14 mouse cellular contexts compared by ENCODE assay signal in the genomic region with DNA sequence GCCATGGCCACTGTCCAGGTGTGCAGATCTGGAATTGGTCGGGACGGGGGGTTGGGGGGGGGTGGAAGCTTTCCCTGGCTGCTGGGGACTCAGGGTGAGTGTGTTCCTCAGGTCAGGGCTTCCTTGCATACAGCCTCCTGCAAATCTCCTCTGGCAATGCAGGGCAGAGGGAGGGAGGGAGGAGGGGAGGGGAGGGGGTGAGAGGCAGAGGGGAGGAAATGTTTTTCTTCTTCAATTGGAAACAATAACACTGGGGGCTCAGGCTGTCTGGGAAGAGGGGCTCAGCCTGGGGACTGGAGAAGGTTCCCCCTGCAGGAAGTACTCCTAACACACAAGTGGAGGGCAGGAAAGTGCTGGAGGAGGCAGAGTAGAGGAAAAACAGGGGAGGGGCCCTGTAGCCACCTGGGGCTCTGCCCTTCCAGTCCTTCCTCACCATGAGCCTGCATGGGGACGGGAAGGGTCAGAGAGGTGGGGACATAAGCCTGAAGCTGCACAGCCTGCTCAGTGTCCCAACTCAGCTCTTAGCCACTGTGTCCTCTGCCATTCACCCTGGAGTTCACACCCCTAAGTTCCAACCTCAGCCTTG. TPM values are rescaled to one million over a fixed set of nuclear protein-coding genes. Genes with fewer than 3 reads are reported as not detected.
DNase-seq lines count a peak whose midpoint lies in the region; ATAC-seq lines count a peak whose summit lies in the region.
"Had no signal": no experiment of that assay in that cellular context is flagged by ENCODE, and none has a peak within 500 bp of the region (broad histone marks: within the 10 kb centered on the region; RNA-seq: fewer than 3 reads in every experiment).

No protein-coding gene starts in this region.

- H3K9ac ChIP-seq in heart, embryonic 12.5 days: no peak overlapping the region
- H3K9ac ChIP-seq in midbrain, embryonic 13.5 days (replicated peaks): 0 out of 2 replicates have a peak overlapping the region, but pooled peaks have one; percentile 16
- no peak overlapping the region for H3K9ac ChIP-seq in hindbrain, embryonic 13.5 days
- H3K9ac ChIP-seq in stomach, embryonic 15.5 days: no peak overlapping the region
- H3K9ac ChIP-seq: liver, embryonic 15.5 days had no signal

- peak overlapping the region; percentile 26; the same call in 1 of the 2 replicates for H3K4me2 ChIP-seq in heart, embryonic 12.5 days
- no peak overlapping the region for H3K4me2 ChIP-seq in midbrain, embryonic 13.5 days (replicated peaks)
- no peak overlapping the region for H3K4me2 ChIP-seq in hindbrain, embryonic 13.5 days
- no peak overlapping the region for H3K4me2 ChIP-seq in stomach, embryonic 15.5 days
- H3K4me2 ChIP-seq: liver, embryonic 15.5 days had no signal

- H3K9me3 ChIP-seq in heart, embryonic 12.5 days (replicated peaks): peaks cover 13% of the 10 kb centered on the region
- no peaks in the 10 kb centered on the region for H3K9me3 ChIP-seq in midbrain, embryonic 13.5 days
- H3K9me3 ChIP-seq in midbrain, embryonic 10.5 days (replicated peaks): no peaks in the 10 kb centered on the region
- H3K9me3 ChIP-seq in hindbrain, embryonic 13.5 days: no peaks in the 10 kb centered on the region
- no peaks in the 10 kb centered on the region for H3K9me3 ChIP-seq in stomach, embryonic 15.5 days
- H3K9me3 ChIP-seq: liver, embryonic 15.5 days had no signal

- peaks cover 63% of the 10 kb centered on the region for H3K4me1 ChIP-seq in heart, embryonic 12.5 days (replicated peaks)
- H3K4me1 ChIP-seq in midbrain, embryonic 13.5 days (replicated peaks): peaks cover 21% of the 10 kb centered on the region
- H3K4me1 ChIP-seq in midbrain, embryonic 10.5 days: peaks cover 64% of the 10 kb centered on the region
- H3K4me1 ChIP-seq in hindbrain, embryonic 13.5 days (replicated peaks): peaks cover 45% of the 10 kb centered on the region
- peaks cover 42% of the 10 kb centered on the region for H3K4me1 ChIP-seq in stomach, embryonic 15.5 days

- WGBS in heart, embryonic 12.5 days: 38% methylated on average over 3 of the region's 3 CpGs
- WGBS in midbrain, embryonic 13.5 days: 19% methylated on average over 3 of the region's 3 CpGs
- WGBS in midbrain, embryonic 10.5 days: 24% methylated on average over 3 of the region's 3 CpGs
- WGBS in hindbrain, embryonic 13.5 days: 21% methylated on average over 3 of the region's 3 CpGs
- 22% methylated on average over 3 of the region's 3 CpGs for WGBS in stomach, embryonic 15.5 days

- peak overlapping the region; percentile 84 for H3K27ac ChIP-seq in heart, embryonic 12.5 days (ENCODE audit: poor library complexity, severe bottlenecking)
- no peak overlapping the region for H3K27ac ChIP-seq in midbrain, embryonic 13.5 days
- H3K27ac ChIP-seq in midbrain, embryonic 10.5 days (replicated peaks): no peak overlapping the region; the same call in 1 of the 2 replicates
- H3K27ac ChIP-seq in hindbrain, embryonic 13.5 days: peak overlapping the region; percentile 30; the same call in 1 of the 2 replicates
- H3K27ac ChIP-seq in stomach, embryonic 15.5 days: peak overlapping the region; percentile 88
- H3K27ac ChIP-seq: liver, embryonic 15.5 days had no signal

- H3K27me3 ChIP-seq in heart, embryonic 12.5 days (replicated peaks): peaks cover 20% of the 10 kb centered on the region
- peaks cover 40% of the 10 kb centered on the region for H3K27me3 ChIP-seq in midbrain, embryonic 13.5 days
- H3K27me3 ChIP-seq in midbrain, embryonic 10.5 days (ENCODE audit: low read depth, poor library complexity, severe bottlenecking): peaks cover 48% of the 10 kb centered on the region
- H3K27me3 ChIP-seq in hindbrain, embryonic 13.5 days: peaks cover 46% of the 10 kb centered on the region
- peaks cover 16% of the 10 kb centered on the region for H3K27me3 ChIP-seq in stomach, embryonic 15.5 days (replicated peaks)
- H3K27me3 ChIP-seq: Patski had no signal

- no peaks in the 10 kb centered on the region for H3K36me3 ChIP-seq in heart, embryonic 12.5 days
- H3K36me3 ChIP-seq in midbrain, embryonic 13.5 days: no peaks in the 10 kb centered on the region
- no peaks in the 10 kb centered on the region for H3K36me3 ChIP-seq in midbrain, embryonic 10.5 days
- no peaks in the 10 kb centered on the region for H3K36me3 ChIP-seq in hindbrain, embryonic 13.5 days
- H3K36me3 ChIP-seq in stomach, embryonic 15.5 days: no peaks in the 10 kb centered on the region
- H3K36me3 ChIP-seq: liver, embryonic 15.5 days had no signal

- DNase-seq in heart, adult 8-10 months (ENCODE audit: low spot score): no peak
- DNase-seq in midbrain, embryonic 10.5 days (ENCODE audit: low spot score): no peak
- DNase-seq in layer of hippocampus, adult 9-10 months (ENCODE audit: low spot score): no peak
- DNase-seq: cerebellum, adult 2 months had no signal

- no peak overlapping the region for H3K4me3 ChIP-seq in heart, embryonic 12.5 days
- no peak overlapping the region for H3K4me3 ChIP-seq in midbrain, embryonic 13.5 days (replicated peaks)
- H3K4me3 ChIP-seq in midbrain, embryonic 10.5 days: no peak overlapping the region
- H3K4me3 ChIP-seq in hindbrain, embryonic 13.5 days: no peak overlapping the region
- no peak overlapping the region for H3K4me3 ChIP-seq in stomach, embryonic 15.5 days (replicated peaks)
- H3K4me3 ChIP-seq: liver, embryonic 15.5 days had no signal

- ATAC-seq in heart, embryonic 12.5 days (ENCODE audit: insufficient number of reproducible peaks, low FRiP score): peak; percentile 23; the same call in 1 of the 2 replicates
- ATAC-seq in midbrain, embryonic 13.5 days: no peak
- no peak for ATAC-seq in hindbrain, embryonic 13.5 days (ENCODE audit: low FRiP score)
- no peak for ATAC-seq in stomach, embryonic 15.5 days (ENCODE audit: insufficient read depth, low FRiP score, low read depth)
- ATAC-seq in frontal cortex, adult (ENCODE audit: low TSS enrichment): no peak
- ATAC-seq: Patski had no signal

RNA-seq across cellular contexts. Expression of gene Plxnd1, which starts 3.0 kb away (rescaled TPM):
- polyA plus RNA-seq in heart, embryonic 12.5 days (2016; fragmentation: Nextera tagmentation; extraction: Ambion mirVana): 60.8 and 80.5 TPM in 2 replicates
- 10 to 100 TPM; 43.8 to 75.7 (median 63.5) TPM for total RNA-seq in heart, adult 8-10 months (2022)
- polyA plus RNA-seq in midbrain, embryonic 13.5 days (2015; fragmentation: Nextera tagmentation; extraction: Ambion mirVana): 6.5 and 8.2 TPM in 2 replicates
- 18.1 and 18.9 TPM in 2 replicates for polyA plus RNA-seq in midbrain, embryonic 10.5 days (2016; fragmentation: Nextera tagmentation; extraction: Ambion mirVana)
- polyA plus RNA-seq in hindbrain, embryonic 13.5 days (2015; fragmentation: Nextera tagmentation; extraction: Ambion mirVana): 9.1 and 11.3 TPM in 2 replicates
- 31.3 and 37.7 TPM in 2 replicates for polyA plus RNA-seq in stomach, embryonic 15.5 days (2015; fragmentation: Nextera tagmentation; extraction: Ambion mirVana)

RNA-seq across cellular contexts. Expression of gene H1foo, which starts 53.1 kb away (rescaled TPM):
- not detected in 2 replicates for polyA plus RNA-seq in heart, embryonic 12.5 days (2016; fragmentation: Nextera tagmentation; extraction: Ambion mirVana)
- not detected for total RNA-seq in heart, adult 8-10 months (2022)
- polyA plus RNA-seq in midbrain, embryonic 13.5 days (2015; fragmentation: Nextera tagmentation; extraction: Ambion mirVana): not detected in 2 replicates
- polyA plus RNA-seq in midbrain, embryonic 10.5 days (2016; fragmentation: Nextera tagmentation; extraction: Ambion mirVana): not detected in 2 replicates
- polyA plus RNA-seq in hindbrain, embryonic 13.5 days (2015; fragmentation: Nextera tagmentation; extraction: Ambion mirVana): not detected in 2 replicates
- polyA plus RNA-seq in stomach, embryonic 15.5 days (2015; fragmentation: Nextera tagmentation; extraction: Ambion mirVana): not detected in 2 replicates
- total RNA-seq: adrenal gland, postnatal 14 days; gastrocnemius, adult 18-20 months had no signal
- polyA plus RNA-seq: cerebellum, adult 2 months; liver, embryonic 15.5 days; Patski; testis, adult 2 months had no signal

Comparison
In these comparisons a context has a peak if more than half of its experiments do, and no peak if none do; other contexts are left out.
1. H3K27ac ChIP-seq: peak in heart, embryonic 12.5 days (single experiment), hindbrain, embryonic 13.5 days (single experiment) and stomach, embryonic 15.5 days (single experiment); none in midbrain, embryonic 13.5 days (single experiment) and midbrain, embryonic 10.5 days (single experiment).